Mouse (Mus musculus) midbrain, postnatal 0 days (tissue): ENCODE results near the gene Kif3a. TPM values are rescaled to one million over a fixed set of nuclear protein-coding genes. Genes with fewer than 3 reads are reported as not detected.

Experiments
- ATAC-seq: fragments of 200-750 bp; cut with Nextera tagmentation; 2 replicates; pipeline ENCODE4 v1.8.0; 2017; ENCODE audit warnings: moderate number of reproducible peaks, mild to moderate bottlenecking, moderate TSS enrichment, moderate library complexity; ENCODE audit not compliant: low FRiP score
- DNase-seq: peaks from one replicate; pipeline ENCODE4 v3.0.0-alpha.2; 2015; ENCODE audit warnings: low spot score
- H3K27ac ChIP-seq: fragments of 300-500 bp; sonication (generic); 2 replicates; pipeline ENCODE4 v1.5.1; 2014; ENCODE audit warnings: low read depth, mild to moderate bottlenecking, low read length, mixed read lengths
- H3K27me3 ChIP-seq: fragments of 300-500 bp; sonication (generic); 2 replicates; pipeline ENCODE4 v1.6.1; 2014; ENCODE audit warnings: low read length, control low read depth, mixed read lengths; ENCODE audit not compliant: insufficient read depth
- H3K36me3 ChIP-seq: fragments of 300-500 bp; sonication (generic); 2 replicates; pipeline ENCODE4 v1.6.1; 2014; ENCODE audit warnings: low read length, control low read depth, mixed read lengths; ENCODE audit not compliant: insufficient read depth
- H3K4me1 ChIP-seq: fragments of 300-500 bp; sonication (generic); 2 replicates; pipeline ENCODE4 v1.6.1; 2014; ENCODE audit warnings: mild to moderate bottlenecking, control low read depth, antibody characterized with exemption, low read length, mixed read lengths; ENCODE audit not compliant: insufficient read depth
- H3K4me2 ChIP-seq: fragments of 300-500 bp; sonication (generic); 2 replicates; pipeline ENCODE4 v1.6.1; 2014; ENCODE audit warnings: low read depth, mild to moderate bottlenecking, low read length, mixed read lengths; ENCODE audit not compliant: poor library complexity, severe bottlenecking
- H3K4me3 ChIP-seq: fragments of 300-500 bp; sonication (generic); 2 replicates; pipeline ENCODE4 v1.5.1; 2014; ENCODE audit warnings: low read depth, mild to moderate bottlenecking, low read length, moderate library complexity
- H3K9ac ChIP-seq: fragments of 300-500 bp; sonication (generic); replicated peaks from 2 replicates; pipeline ENCODE4 v1.6.1; 2014; ENCODE audit warnings: mild to moderate bottlenecking, low read length, moderate library complexity, mixed read lengths; ENCODE audit not compliant: poor library complexity, severe bottlenecking
- H3K9me3 ChIP-seq: fragments of 300-500 bp; sonication (generic); 2 replicates; pipeline ENCODE4 v1.6.1; 2016; ENCODE audit warnings: low read length, control low read depth
- CTCF ChIP-seq: IDR thresholded peaks from 2 replicates; pipeline ENCODE4 v1.5.1; 2016; ENCODE audit warnings: antibody characterized with exemption, mild to moderate bottlenecking
- WGBS: fragments of 180-500 bp; shearing (Covaris S2); extraction: QIAGEN DNeasy Blood & Tissue Kit; methylation state at CpG from one replicate; pipeline ENCODE4 v1.1.7; 2014; 5-methylcytosine and 5-hydroxymethylcytosine counted together
- polyA plus RNA-seq: library from polyadenylated mRNA; unstranded; fragments of >200 nt; fragmentation: Nextera tagmentation; extraction: Ambion mirVana; gene quantifications from 2 replicates; pipeline ENCODE4 v1.2.1, GENCODE M21; 2015
- total RNA-seq: library from RNA; depleted of rRNA; stranded (reverse); fragments of >200 nt; gene quantifications from 2 replicates; pipeline ENCODE4 v1.2.3, GENCODE M21; 2014

Kif3a gene
- total and polyA plus RNA-seq, 2 experiments from 2014 or later: 114 to 386 TPM

DNA sequence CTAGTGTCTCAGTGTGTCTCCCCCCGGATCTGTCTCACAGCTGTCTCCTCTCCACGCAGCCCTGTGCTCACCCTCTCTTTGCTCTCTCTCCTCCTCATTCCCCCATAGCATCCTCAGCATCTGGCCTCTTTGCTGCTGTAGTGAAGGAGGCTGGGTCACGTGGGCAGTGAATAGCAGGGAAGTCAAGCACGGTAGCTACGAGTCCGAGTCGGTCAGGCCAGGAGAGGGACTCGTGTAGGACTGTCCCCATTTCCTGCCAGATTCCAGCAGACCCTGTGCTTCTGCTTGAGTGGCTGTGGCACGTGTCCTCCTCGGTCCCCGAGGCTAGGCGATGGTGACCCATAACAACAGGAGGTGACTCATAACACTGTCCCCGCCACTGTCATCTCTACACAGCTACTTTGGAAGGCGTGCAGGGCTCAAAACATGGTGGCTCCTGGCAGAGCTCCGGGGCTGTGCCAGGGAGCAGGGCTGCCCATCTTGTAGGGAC, 28.1 kb upstream of the Kif3a start:
- ATAC-seq: no peak
- no peaks in the 10 kb centered on the region for H3K4me1 ChIP-seq
- H3K9me3 ChIP-seq: no peaks in the 10 kb centered on the region
- no peak for TF ChIP-seq CTCF
- no peak overlapping the region for H3K4me2 ChIP-seq
- H3K9ac ChIP-seq: no peak overlapping the region
- H3K27me3 ChIP-seq: no peaks in the 10 kb centered on the region
- 54% methylated on average over 15 of the region's 15 CpGs for WGBS
- no peak overlapping the region for H3K4me3 ChIP-seq
- H3K27ac ChIP-seq: no peak overlapping the region
- DNase-seq: no peak
- H3K36me3 ChIP-seq: peaks cover 48% of the 10 kb centered on the region

GRCm38 (mm10) chr11:53540394-53540793, 26.8 kb upstream of the Kif3a start:
- Histone ChIP-seq H3K27ac (no peak overlapping the region), H3K9me3 (no peaks in the 10 kb centered on the region), H3K4me3 (no peak overlapping the region), H3K4me1 (no peaks in the 10 kb centered on the region), H3K4me2 (no peak overlapping the region), H3K27me3 (no peaks in the 10 kb centered on the region), H3K36me3 (peaks cover 34% of the 10 kb centered on the region), H3K9ac (no peak overlapping the region)
- no peak for ATAC-seq
- 94% methylated on average over 3 of the region's 3 CpGs for WGBS
- DNase-seq: no peak
- no peak for TF ChIP-seq CTCF

GRCm38 (mm10) chr11:53541222-53541621, 26.0 kb upstream of the Kif3a start:
- no peak for DNase-seq
- H3K27me3 ChIP-seq: no peaks in the 10 kb centered on the region
- no peak overlapping the region for H3K27ac ChIP-seq
- H3K36me3 ChIP-seq: peaks cover 26% of the 10 kb centered on the region
- H3K9ac ChIP-seq: no peak overlapping the region
- H3K4me3 ChIP-seq: no peak overlapping the region
- no peak overlapping the region for H3K4me2 ChIP-seq
- no peaks in the 10 kb centered on the region for H3K4me1 ChIP-seq
- 80% methylated on average over 11 of the region's 11 CpGs for WGBS
- no peak for ATAC-seq
- no peak for TF ChIP-seq CTCF
- no peaks in the 10 kb centered on the region for H3K9me3 ChIP-seq

- WGBS: 75% methylated on average over 7 of the region's 7 CpGs
- H3K9ac ChIP-seq: no peak overlapping the region
- no peak for DNase-seq
- H3K27ac ChIP-seq: no peak overlapping the region
- no peaks in the 10 kb centered on the region for H3K27me3 ChIP-seq
- no peaks in the 10 kb centered on the region for H3K4me1 ChIP-seq
- H3K9me3 ChIP-seq: no peaks in the 10 kb centered on the region
- no peak for TF ChIP-seq CTCF
- ATAC-seq: no peak
- H3K4me2 ChIP-seq: no peak overlapping the region
- H3K4me3 ChIP-seq: no peak overlapping the region
- H3K36me3 ChIP-seq: peaks cover 11% of the 10 kb centered on the region
Measured at GRCm38 (mm10) chr11:53543021-53543420, 24.2 kb upstream of the Kif3a start.

GRCm38 (mm10) chr11:53546271-53546670, 20.9 kb upstream of the Kif3a start:
- ATAC-seq: no peak
- H3K27me3 ChIP-seq: no peaks in the 10 kb centered on the region
- H3K9ac ChIP-seq: no peak overlapping the region
- no peak overlapping the region for H3K27ac ChIP-seq
- no peak overlapping the region for H3K4me2 ChIP-seq
- H3K4me1 ChIP-seq: no peaks in the 10 kb centered on the region
- peaks cover 4% of the 10 kb centered on the region; the same call in 1 of the 2 replicates for H3K36me3 ChIP-seq
- 58% methylated on average over 6 of the region's 6 CpGs for WGBS
- H3K4me3 ChIP-seq: no peak overlapping the region
- H3K9me3 ChIP-seq: no peaks in the 10 kb centered on the region
- DNase-seq: peak; percentile 52
- no peak for TF ChIP-seq CTCF

GRCm38 (mm10) chr11:53547566-53547965, 19.6 kb upstream of the Kif3a start:
- no peak overlapping the region for H3K27ac ChIP-seq
- H3K4me1 ChIP-seq: no peaks in the 10 kb centered on the region
- H3K9me3 ChIP-seq: no peaks in the 10 kb centered on the region
- H3K27me3 ChIP-seq: no peaks in the 10 kb centered on the region
- 0 out of 2 replicates have a peak, but pooled peaks cover 2% of the 10 kb centered on the region for H3K36me3 ChIP-seq
- TF ChIP-seq CTCF: no peak
- DNase-seq (no peak), ATAC-seq (no peak)
- H3K4me3 ChIP-seq: no peak overlapping the region
- no peak overlapping the region for H3K9ac ChIP-seq
- WGBS: 94% methylated on average over 6 of the region's 6 CpGs
- H3K4me2 ChIP-seq: no peak overlapping the region
